Mouse (Mus musculus): Measurements from ENCODE around the gene Aqp7. TPM values are rescaled to one million over a fixed set of nuclear protein-coding genes. Genes with fewer than 3 reads are reported as not detected.

Gene Aqp7
- polyA plus RNA-seq, 2 experiments, result 0.13 TPM; not detected in 1

GRCm38 (mm10) chr4:41042880-41043279, 5.1 kb downstream of the Aqp7 start:
- Histone ChIP-seq H3K9me3 (ENCODE audit: control insufficient read depth, low read length) (no peaks in the 10 kb centered on the region), H3K4me3 (replicated peaks; ENCODE audit: low read length) (no peak overlapping the region), H3K4me1 (ENCODE audit: control insufficient read depth, insufficient read depth, low read length) (no peaks in the 10 kb centered on the region), H3K27ac (replicated peaks; ENCODE audit: low read depth, low read length) (no peak overlapping the region), H3K4me2 (replicated peaks; ENCODE audit: low read depth, low read length, severe bottlenecking) (no peak overlapping the region), H3K36me3 (ENCODE audit: control insufficient read depth, insufficient read depth, low read length) (no peaks in the 10 kb centered on the region), H3K9ac (ENCODE audit: low read depth, low read length, severe bottlenecking) (no peak overlapping the region), H3K27me3 (ENCODE audit: control insufficient read depth, insufficient read depth, low read length) (no peaks in the 10 kb centered on the region)
- no peak for DNase-seq (ENCODE audit: low spot score)
- WGBS, result 71% methylated on average over 12 of the region's 12 CpGs
- no peak for TF ChIP-seq POLR2A (IDR thresholded peaks at IDR 0.05; ENCODE audit: borderline replicate concordance, extremely low read depth, insufficient read depth, insufficient read length)
- ATAC-seq (ENCODE audit: low FRiP score, low read depth), result no peak

- Histone ChIP-seq H3K27ac (replicated peaks; ENCODE audit: low read depth, low read length) (no peak overlapping the region), H3K27me3 (ENCODE audit: control insufficient read depth, insufficient read depth, low read length) (no peaks in the 10 kb centered on the region), H3K4me1 (ENCODE audit: control insufficient read depth, insufficient read depth, low read length) (no peaks in the 10 kb centered on the region), H3K9ac (ENCODE audit: low read depth, low read length, severe bottlenecking) (no peak overlapping the region), H3K4me2 (replicated peaks; ENCODE audit: low read depth, low read length, severe bottlenecking) (no peak overlapping the region), H3K4me3 (replicated peaks; ENCODE audit: low read length) (no peak overlapping the region), H3K36me3 (ENCODE audit: control insufficient read depth, insufficient read depth, low read length) (no peaks in the 10 kb centered on the region), H3K9me3 (ENCODE audit: control insufficient read depth, low read length) (no peaks in the 10 kb centered on the region)
- peak; percentile 45 for DNase-seq (ENCODE audit: low spot score)
- no peak for ATAC-seq (ENCODE audit: low FRiP score, low read depth)
- WGBS, result 61% methylated on average over 7 of the region's 7 CpGs
- no peak for TF ChIP-seq POLR2A (IDR thresholded peaks at IDR 0.05; ENCODE audit: borderline replicate concordance, extremely low read depth, insufficient read depth, insufficient read length)
These were observed 7.0 kb downstream of the Aqp7 start for GRCm38 (mm10) chr4:41040983-41041382.

GRCm38 (mm10) chr4:41037942-41038341, 10.0 kb downstream of the Aqp7 start:
- 51% methylated on average over 3 of the region's 3 CpGs for WGBS
- no peak for TF ChIP-seq POLR2A (IDR thresholded peaks at IDR 0.05; ENCODE audit: borderline replicate concordance, extremely low read depth, insufficient read depth, insufficient read length)
- H3K27ac ChIP-seq (replicated peaks; ENCODE audit: low read depth, low read length), result no peak overlapping the region
- ATAC-seq (ENCODE audit: low FRiP score, low read depth), result no peak
- no peaks in the 10 kb centered on the region for H3K36me3 ChIP-seq (ENCODE audit: control insufficient read depth, insufficient read depth, low read length)
- H3K9me3 ChIP-seq (ENCODE audit: control insufficient read depth, low read length), result no peaks in the 10 kb centered on the region
- no peak overlapping the region for H3K9ac ChIP-seq (ENCODE audit: low read depth, low read length, severe bottlenecking)
- H3K4me1 ChIP-seq (ENCODE audit: control insufficient read depth, insufficient read depth, low read length), result no peaks in the 10 kb centered on the region
- no peak overlapping the region for H3K4me3 ChIP-seq (replicated peaks; ENCODE audit: low read length)
- H3K27me3 ChIP-seq (ENCODE audit: control insufficient read depth, insufficient read depth, low read length), result no peaks in the 10 kb centered on the region
- H3K4me2 ChIP-seq (replicated peaks; ENCODE audit: low read depth, low read length, severe bottlenecking), result no peak overlapping the region
- no peak for DNase-seq (ENCODE audit: low spot score)

- 68% methylated on average over 3 of the region's 3 CpGs for WGBS
- no peak for ATAC-seq (ENCODE audit: low FRiP score, low read depth)
These were observed 16.7 kb downstream of the Aqp7 start for GRCm38 (mm10) chr4:41031242-41031641.

GRCm38 (mm10) chr4:41029372-41029771, 18.6 kb downstream of the Aqp7 start:
- no peak overlapping the region for H3K4me3 ChIP-seq (replicated peaks; ENCODE audit: low read length)
- H3K4me1 ChIP-seq (ENCODE audit: control insufficient read depth, insufficient read depth, low read length), result no peaks in the 10 kb centered on the region
- ATAC-seq (ENCODE audit: low FRiP score, low read depth) (no peak), DNase-seq (ENCODE audit: low spot score) (no peak)
- no peaks in the 10 kb centered on the region for H3K27me3 ChIP-seq (ENCODE audit: control insufficient read depth, insufficient read depth, low read length)
- TF ChIP-seq POLR2A (IDR thresholded peaks at IDR 0.05; ENCODE audit: borderline replicate concordance, extremely low read depth, insufficient read depth, insufficient read length), result no peak
- no peak overlapping the region for H3K27ac ChIP-seq (replicated peaks; ENCODE audit: low read depth, low read length)
- no peak overlapping the region for H3K9ac ChIP-seq (ENCODE audit: low read depth, low read length, severe bottlenecking)
- H3K36me3 ChIP-seq (ENCODE audit: control insufficient read depth, insufficient read depth, low read length), result peaks cover 31% of the 10 kb centered on the region
- H3K4me2 ChIP-seq (replicated peaks; ENCODE audit: low read depth, low read length, severe bottlenecking), result no peak overlapping the region
- H3K9me3 ChIP-seq (ENCODE audit: control insufficient read depth, low read length), result no peaks in the 10 kb centered on the region
- 89% methylated on average over 5 of the region's 5 CpGs for WGBS

More at GRCm38 (mm10) chr4:41031242-41031641, 16.7 kb downstream of the Aqp7 start:
- Histone ChIP-seq H3K27ac (replicated peaks; ENCODE audit: low read depth, low read length) (no peak overlapping the region), H3K36me3 (ENCODE audit: control insufficient read depth, insufficient read depth, low read length) (peaks cover 17% of the 10 kb centered on the region; the same call in 1 of the 2 replicates), H3K4me2 (replicated peaks; ENCODE audit: low read depth, low read length, severe bottlenecking) (no peak overlapping the region), H3K4me1 (ENCODE audit: control insufficient read depth, insufficient read depth, low read length) (no peaks in the 10 kb centered on the region), H3K9ac (ENCODE audit: low read depth, low read length, severe bottlenecking) (no peak overlapping the region), H3K27me3 (ENCODE audit: control insufficient read depth, insufficient read depth, low read length) (no peaks in the 10 kb centered on the region), H3K4me3 (replicated peaks; ENCODE audit: low read length) (no peak overlapping the region), H3K9me3 (ENCODE audit: control insufficient read depth, low read length) (no peaks in the 10 kb centered on the region)
- DNase-seq (ENCODE audit: low spot score), result no peak
- no peak for TF ChIP-seq POLR2A (IDR thresholded peaks at IDR 0.05; ENCODE audit: borderline replicate concordance, extremely low read depth, insufficient read depth, insufficient read length)

GRCm38 (mm10) chr4:41028272-41028671, 19.7 kb downstream of the Aqp7 start:
- Histone ChIP-seq H3K4me1 (ENCODE audit: control insufficient read depth, insufficient read depth, low read length) (no peaks in the 10 kb centered on the region), H3K4me3 (replicated peaks; ENCODE audit: low read length) (no peak overlapping the region), H3K4me2 (replicated peaks; ENCODE audit: low read depth, low read length, severe bottlenecking) (no peak overlapping the region), H3K27ac (replicated peaks; ENCODE audit: low read depth, low read length) (no peak overlapping the region), H3K36me3 (ENCODE audit: control insufficient read depth, insufficient read depth, low read length) (peaks cover 42% of the 10 kb centered on the region), H3K9me3 (ENCODE audit: control insufficient read depth, low read length) (no peaks in the 10 kb centered on the region), H3K9ac (ENCODE audit: low read depth, low read length, severe bottlenecking) (no peak overlapping the region), H3K27me3 (ENCODE audit: control insufficient read depth, insufficient read depth, low read length) (no peaks in the 10 kb centered on the region)
- no peak for ATAC-seq (ENCODE audit: low FRiP score, low read depth)
- 82% methylated on average over 4 of the region's 4 CpGs for WGBS
- no peak for DNase-seq (ENCODE audit: low spot score)
- no peak for TF ChIP-seq POLR2A (IDR thresholded peaks at IDR 0.05; ENCODE audit: borderline replicate concordance, extremely low read depth, insufficient read depth, insufficient read length)

Measured in limb, embryonic 14.5 days (tissue).